Mouse (Mus musculus) forebrain, embryonic 16.5 days (tissue): ENCODE data around the gene Gm21083. TPM values are rescaled to one million over a fixed set of nuclear protein-coding genes. Genes with fewer than 3 reads are reported as not detected.
"Not testable (repeated sequence)": the region's sequence is repeated elsewhere in the genome, so short reads cannot be mapped to it uniquely, and the experiment has no call there.

Source experiments
- ATAC-seq: fragments of 200-750 bp; cut with Nextera tagmentation; 2 replicates; pipeline ENCODE4 v1.8.0; 2017; ENCODE audit warnings: mild to moderate bottlenecking, moderate library complexity
- H3K27ac ChIP-seq: fragments of 300-500 bp; sonication (generic); 2 replicates; pipeline ENCODE4 v1.5.1; 2014; ENCODE audit warnings: low read length, control low read depth
- H3K27me3 ChIP-seq: fragments of 300-500 bp; sonication (generic); replicated peaks from 2 replicates; pipeline ENCODE4 v1.6.1; 2014; ENCODE audit warnings: low read length; ENCODE audit not compliant: control insufficient read depth, insufficient read depth
- H3K36me3 ChIP-seq: fragments of 300-500 bp; sonication (generic); 2 replicates; pipeline ENCODE4 v1.6.1; 2014; ENCODE audit not compliant: control insufficient read depth, insufficient read depth
- H3K4me1 ChIP-seq: fragments of 300-500 bp; sonication (generic); replicated peaks from 2 replicates; pipeline ENCODE4 v1.6.1; 2014; ENCODE audit warnings: low read length; ENCODE audit not compliant: control insufficient read depth, insufficient read depth
- H3K4me2 ChIP-seq: fragments of 300-500 bp; sonication (generic); 2 replicates; pipeline ENCODE4 v1.6.1; 2014; ENCODE audit warnings: mild to moderate bottlenecking, low read length, control low read depth
- H3K4me3 ChIP-seq: fragments of 300-500 bp; sonication (generic); replicated peaks from 2 replicates; pipeline ENCODE4 v1.5.1; 2014; ENCODE audit warnings: mild to moderate bottlenecking, low read length, control low read depth
- H3K9ac ChIP-seq: fragments of 300-500 bp; sonication (generic); replicated peaks from 2 replicates; pipeline ENCODE4 v1.6.1; 2014; ENCODE audit warnings: low read depth, low read length, control low read depth
- H3K9me3 ChIP-seq: fragments of 300-500 bp; sonication (generic); 2 replicates; pipeline ENCODE4 v1.6.1; 2016; ENCODE audit warnings: low read length; ENCODE audit not compliant: control insufficient read depth
- WGBS: fragments of 180-500 bp; shearing (Covaris S2); extraction: QIAGEN DNeasy Blood & Tissue Kit; methylation state at CpG from one replicate; pipeline ENCODE4 v1.1.7; 2014; 5-methylcytosine and 5-hydroxymethylcytosine counted together
- polyA plus RNA-seq: library from polyadenylated mRNA; unstranded; fragments of >200 nt; fragmentation: Nextera tagmentation; extraction: Ambion mirVana; gene quantifications from 2 replicates; pipeline ENCODE4 v1.2.1, GENCODE M21; 2015

The Gm21083 gene
- polyA plus RNA-seq, 1 experiment from 2014 or later, result not detected

DNA sequence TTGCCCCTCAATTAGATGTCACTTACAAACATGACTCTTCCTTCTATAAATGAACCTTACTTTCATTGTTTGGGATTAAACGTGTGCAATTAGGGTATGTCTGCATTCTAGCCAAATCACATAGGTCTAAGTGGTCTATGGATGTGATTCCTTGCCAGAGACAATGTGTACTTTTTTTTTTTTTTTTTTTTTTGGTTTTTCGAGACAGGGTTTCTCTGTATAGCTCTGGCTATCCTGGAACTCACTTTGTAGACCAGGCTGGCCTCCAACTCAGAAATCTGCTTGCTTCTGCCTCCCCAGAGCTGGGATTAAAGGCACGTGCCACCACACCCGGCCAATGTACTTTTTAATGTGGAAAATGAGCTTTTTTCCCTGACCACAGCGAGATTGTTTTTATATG lies 13.5 kb downstream of the Gm21083 start:
- not testable (repeated sequence) for H3K9me3 ChIP-seq, H3K4me1 ChIP-seq, H3K9ac ChIP-seq, H3K36me3 ChIP-seq, ATAC-seq, H3K27me3 ChIP-seq, H3K4me2 ChIP-seq, H3K27ac ChIP-seq, H3K4me3 ChIP-seq
- WGBS, result 63% methylated on average over 5 of the region's 5 CpGs

- H3K4me3 ChIP-seq, ATAC-seq, H3K9me3 ChIP-seq, H3K9ac ChIP-seq, H3K27me3 ChIP-seq, H3K4me1 ChIP-seq, H3K36me3 ChIP-seq, H3K4me2 ChIP-seq, H3K27ac ChIP-seq: not testable (repeated sequence)
- WGBS, result 76% methylated on average over 2 of the region's 2 CpGs
These were observed 14.4 kb downstream of the Gm21083 start for GRCm38 (mm10) chr5:15591577-15591976.

DNA sequence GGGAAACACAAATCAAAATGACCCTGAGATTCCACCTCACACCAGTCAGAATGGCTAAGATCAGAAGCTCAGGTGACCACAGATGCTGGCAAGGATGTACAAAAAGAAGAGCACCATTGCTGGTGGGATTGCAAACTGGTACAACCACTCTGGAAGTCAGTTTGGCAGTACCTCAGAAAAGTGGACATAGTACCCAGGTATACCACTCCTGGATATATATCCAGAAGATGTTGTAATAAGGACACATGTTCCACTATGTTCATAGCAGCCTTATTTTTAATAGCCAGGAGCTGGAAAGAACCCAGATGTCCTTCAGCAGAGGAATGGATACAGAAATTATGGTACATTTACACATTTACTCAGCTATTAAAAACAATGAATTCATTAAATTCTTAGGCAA lies 21.7 kb downstream of the Gm21083 start:
- H3K9ac ChIP-seq, H3K27me3 ChIP-seq, H3K9me3 ChIP-seq, H3K36me3 ChIP-seq, H3K4me3 ChIP-seq, H3K4me1 ChIP-seq, H3K4me2 ChIP-seq, H3K27ac ChIP-seq, ATAC-seq: not testable (repeated sequence)

DNA sequence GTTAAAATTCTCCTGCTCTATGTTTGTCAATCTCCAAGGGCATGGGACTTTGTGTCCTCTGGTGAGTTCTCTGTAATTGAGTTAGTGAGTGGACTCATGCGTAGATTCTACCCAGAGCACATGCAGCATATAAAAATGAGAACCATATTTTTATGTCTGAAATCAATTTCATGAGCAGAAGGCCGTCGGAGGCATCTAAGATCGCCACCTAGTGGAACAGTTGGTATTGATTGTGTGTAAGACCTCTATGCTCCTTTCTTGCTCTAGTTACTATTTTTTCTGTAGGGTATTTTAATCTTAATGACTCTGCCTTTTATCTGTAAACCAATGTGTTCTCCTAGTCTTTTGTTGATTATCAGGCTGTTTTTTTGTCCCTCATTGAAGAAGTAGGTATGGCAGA lies 23.2 kb downstream of the Gm21083 start:
- H3K9ac ChIP-seq, H3K4me3 ChIP-seq, H3K36me3 ChIP-seq, H3K4me2 ChIP-seq, H3K4me1 ChIP-seq, H3K27ac ChIP-seq, ATAC-seq, H3K27me3 ChIP-seq, H3K9me3 ChIP-seq: not testable (repeated sequence)
- WGBS, result 47% methylated on average over 4 of the region's 4 CpGs

DNA sequence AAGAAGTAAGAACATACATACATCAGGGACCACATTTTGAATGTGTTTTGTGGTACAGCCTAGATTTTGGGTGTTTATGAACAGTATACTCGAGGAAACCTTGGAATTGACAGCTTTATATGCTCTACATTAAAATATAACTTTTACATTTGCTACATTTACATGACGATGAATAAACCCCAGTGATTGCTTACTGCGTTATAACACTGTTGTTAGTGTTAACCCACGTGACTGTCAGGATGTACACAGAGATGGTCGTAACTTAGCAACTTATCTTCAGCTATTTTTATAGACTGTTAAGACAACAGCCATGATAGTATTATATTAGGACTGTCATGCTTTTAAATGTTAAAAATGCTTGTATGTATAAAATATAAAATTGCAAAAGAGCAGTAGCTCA lies 24.3 kb downstream of the Gm21083 start:
- not testable (repeated sequence) for H3K9ac ChIP-seq, H3K4me1 ChIP-seq, H3K4me2 ChIP-seq, ATAC-seq, H3K27ac ChIP-seq, H3K9me3 ChIP-seq, H3K27me3 ChIP-seq, H3K36me3 ChIP-seq, H3K4me3 ChIP-seq
- 62% methylated on average over 5 of the region's 5 CpGs for WGBS

DNA sequence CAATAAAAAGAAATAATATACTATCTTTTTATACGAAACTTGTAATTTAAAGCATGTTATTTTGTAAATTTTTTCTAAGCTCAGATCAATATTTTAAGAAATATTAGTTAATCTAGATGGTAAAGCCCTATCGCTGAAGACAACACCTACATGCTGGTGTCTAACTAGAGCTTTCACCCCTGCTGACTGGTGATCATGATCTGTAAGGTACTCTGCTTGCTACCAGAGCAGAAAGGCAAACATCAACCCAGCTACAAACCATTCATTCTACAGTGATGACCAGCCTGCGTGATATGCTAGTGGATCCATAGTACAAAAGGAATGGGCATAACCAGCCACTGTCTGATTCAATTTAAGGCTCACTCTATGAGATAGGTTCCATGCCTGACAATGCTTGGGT lies 24.8 kb downstream of the Gm21083 start:
- ATAC-seq, H3K9me3 ChIP-seq: not testable (repeated sequence)
- WGBS, result 66% methylated on average over 3 of the region's 3 CpGs

DNA sequence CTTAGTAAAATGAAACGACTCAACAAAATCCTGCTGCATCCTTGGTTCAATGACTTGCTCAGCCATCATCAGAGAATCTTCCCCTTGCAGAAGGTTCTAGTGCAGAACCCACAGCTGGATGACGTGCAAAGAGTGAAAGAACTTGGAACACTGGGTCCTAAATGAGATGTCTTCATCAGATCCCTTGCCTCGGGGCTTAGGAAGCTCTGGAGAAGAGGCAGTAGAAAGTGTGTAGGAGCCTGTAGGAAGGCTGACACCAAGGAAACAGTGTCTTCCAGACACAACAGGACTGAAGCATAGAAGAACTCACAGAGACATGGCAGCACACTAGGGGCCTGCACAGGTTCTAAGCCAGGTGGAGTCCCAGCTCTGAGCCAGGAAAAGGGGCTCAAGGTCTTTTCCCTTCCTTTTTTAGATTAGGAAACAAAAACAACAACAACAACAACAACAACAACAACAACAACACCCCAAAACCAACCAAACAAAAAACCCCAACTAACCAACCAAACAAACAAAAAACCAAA lies 25.4 kb downstream of the Gm21083 start:
- H3K4me3 ChIP-seq, H3K4me2 ChIP-seq, H3K9ac ChIP-seq, H3K36me3 ChIP-seq, H3K27ac ChIP-seq, ATAC-seq, H3K9me3 ChIP-seq, H3K27me3 ChIP-seq, H3K4me1 ChIP-seq: not testable (repeated sequence)
- WGBS, result 59% methylated on average over 3 of the region's 3 CpGs

More for the DNA sequence above, 24.8 kb downstream of the Gm21083 start:
- not testable (repeated sequence) for H3K4me2 ChIP-seq, H3K27ac ChIP-seq, H3K4me3 ChIP-seq, H3K4me1 ChIP-seq, H3K36me3 ChIP-seq, H3K9ac ChIP-seq, H3K27me3 ChIP-seq

GRCm38 (mm10) chr5:15603008-15603407 lies 25.9 kb downstream of the Gm21083 start:
- not testable (repeated sequence) for H3K4me2 ChIP-seq, ATAC-seq, H3K4me1 ChIP-seq, H3K9me3 ChIP-seq, H3K36me3 ChIP-seq, H3K4me3 ChIP-seq, H3K27me3 ChIP-seq, H3K27ac ChIP-seq, H3K9ac ChIP-seq
- WGBS, result 62% methylated on average over 2 of the region's 2 CpGs

GRCm38 (mm10) chr5:15603585-15603984 lies 26.5 kb downstream of the Gm21083 start:
- not testable (repeated sequence) for H3K27ac ChIP-seq, ATAC-seq, H3K36me3 ChIP-seq, H3K9me3 ChIP-seq, H3K4me1 ChIP-seq, H3K9ac ChIP-seq, H3K27me3 ChIP-seq, H3K4me3 ChIP-seq, H3K4me2 ChIP-seq
- whole genome bisulfite sequencing, result 79% methylated on average over 8 of the region's 8 CpGs

GRCm38 (mm10) chr5:15606677-15607076 lies 29.5 kb downstream of the Gm21083 start:
- ATAC-seq, H3K9ac ChIP-seq: not testable (repeated sequence)

More at GRCm38 (mm10) chr5:15606677-15607076, 29.5 kb downstream of the Gm21083 start:
- not testable (repeated sequence) for H3K4me3 ChIP-seq, H3K4me1 ChIP-seq, H3K9me3 ChIP-seq, H3K4me2 ChIP-seq, H3K27ac ChIP-seq, H3K36me3 ChIP-seq, H3K27me3 ChIP-seq
- WGBS, result 63% methylated on average over 6 of the region's 6 CpGs
